Mouse (Mus musculus): ENCODE data around the gene Lefty1. TPM values are rescaled to one million over a fixed set of nuclear protein-coding genes. Genes with fewer than 3 reads are reported as not detected.
"Not testable (repeated sequence)": the region's sequence is repeated elsewhere in the genome, so short reads cannot be mapped to it uniquely, and the experiment has no call there.

The Lefty1 gene
- polyA plus RNA-seq (2015; fragmentation: Nextera tagmentation; extraction: Ambion mirVana), result 6.1 TPM in 2 replicates

GRCm38 (mm10) chr1:180934467-180935419, at the start of gene Lefty1:
TSS of gene Lefty1 (plus strand) at chr1:180935022.
- no peaks in the 10 kb centered on the region for H3K9me3 ChIP-seq (ENCODE audit: control insufficient read depth, low read length)
- H3K4me3 ChIP-seq (ENCODE audit: low read depth, low read length), result no peak within 1 kb of the TSS
- 0 out of 2 replicates have a peak, but pooled peaks cover 2% of the 10 kb centered on the region for H3K4me1 ChIP-seq (replicated peaks; ENCODE audit: control insufficient read depth, insufficient read depth)
- H3K36me3 ChIP-seq (ENCODE audit: control insufficient read depth, insufficient read depth, low read length), result no peaks in the 10 kb centered on the region
- TF ChIP-seq CTCF (IDR thresholded peaks at IDR 0.05; ENCODE audit: low read depth) (peak; percentile 23; the same call in 1 of the 2 replicates), EP300 (optimal IDR thresholded peaks at IDR 0.05) (no peak)
- H3K27me3 ChIP-seq (ENCODE audit: control insufficient read depth, insufficient read depth, low read length), result no peaks in the 10 kb centered on the region
- peak within 1 kb of the TSS; percentile 48; the same call in 1 of the 2 replicates for H3K4me2 ChIP-seq (replicated peaks; ENCODE audit: low read depth)
- DNase-seq (ENCODE audit: low spot score) (no peak), ATAC-seq (ENCODE audit: low FRiP score, low TSS enrichment) (no peak)
- WGBS, result 47% methylated on average over 21 of the region's 21 CpGs
- no peak within 1 kb of the TSS for H3K27ac ChIP-seq (replicated peaks)
- no peak within 1 kb of the TSS for H3K9ac ChIP-seq (ENCODE audit: low read length)

GRCm38 (mm10) chr1:180888556-180889042, 46.2 kb upstream of the Lefty1 start:
- Histone ChIP-seq H3K9ac (ENCODE audit: low read length) (peak overlapping the region; percentile 47), H3K9me3 (ENCODE audit: control insufficient read depth, low read length) (no peaks in the 10 kb centered on the region), H3K4me1 (replicated peaks; ENCODE audit: control insufficient read depth, insufficient read depth) (peaks cover 6% of the 10 kb centered on the region; the same call in 1 of the 2 replicates), H3K4me2 (replicated peaks; ENCODE audit: low read depth) (peak overlapping the region; percentile 49), H3K4me3 (ENCODE audit: low read depth, low read length) (peak overlapping the region; percentile 12; the same call in 1 of the 2 replicates), H3K36me3 (ENCODE audit: control insufficient read depth, insufficient read depth, low read length) (no peaks in the 10 kb centered on the region), H3K27ac (replicated peaks) (peak overlapping the region; percentile 75), H3K27me3 (ENCODE audit: control insufficient read depth, insufficient read depth, low read length) (no peaks in the 10 kb centered on the region)
- DNase-seq (ENCODE audit: low spot score) (peak; percentile 86), ATAC-seq (ENCODE audit: low FRiP score, low TSS enrichment) (peak; percentile 83)
- TF ChIP-seq CTCF (IDR thresholded peaks at IDR 0.05; ENCODE audit: low read depth), result no peak
- TF ChIP-seq EP300 (optimal IDR thresholded peaks at IDR 0.05), result no peak
- 2% methylated on average over 13 of the region's 13 CpGs for WGBS

GRCm38 (mm10) chr1:180889172-180889571, 45.6 kb upstream of the Lefty1 start:
- TF ChIP-seq CTCF (IDR thresholded peaks at IDR 0.05; ENCODE audit: low read depth) (no peak), EP300 (optimal IDR thresholded peaks at IDR 0.05) (no peak)
- Histone ChIP-seq H3K9ac (ENCODE audit: low read length) (peak overlapping the region; percentile 47; the same call in 1 of the 2 replicates), H3K27ac (replicated peaks) (peak overlapping the region; percentile 75), H3K36me3 (ENCODE audit: control insufficient read depth, insufficient read depth, low read length) (no peaks in the 10 kb centered on the region), H3K4me3 (ENCODE audit: low read depth, low read length) (0 out of 2 replicates have a peak overlapping the region, but pooled peaks have one; percentile 12), H3K4me1 (replicated peaks; ENCODE audit: control insufficient read depth, insufficient read depth) (peaks cover 6% of the 10 kb centered on the region; the same call in 1 of the 2 replicates), H3K27me3 (ENCODE audit: control insufficient read depth, insufficient read depth, low read length) (no peaks in the 10 kb centered on the region), H3K9me3 (ENCODE audit: control insufficient read depth, low read length) (no peaks in the 10 kb centered on the region), H3K4me2 (replicated peaks; ENCODE audit: low read depth) (peak overlapping the region; percentile 49; the same call in 1 of the 2 replicates)
- ATAC-seq (ENCODE audit: low FRiP score, low TSS enrichment), result peak; percentile 8
- DNase-seq (ENCODE audit: low spot score), result no peak
- 56% methylated on average over 7 of the region's 7 CpGs for WGBS

- WGBS, result 62% methylated on average over 6 of the region's 6 CpGs
- Histone ChIP-seq H3K4me3 (ENCODE audit: low read depth, low read length) (no peak overlapping the region), H3K27ac (replicated peaks) (no peak overlapping the region), H3K9me3 (ENCODE audit: control insufficient read depth, low read length) (no peaks in the 10 kb centered on the region), H3K9ac (ENCODE audit: low read length) (no peak overlapping the region), H3K4me2 (replicated peaks; ENCODE audit: low read depth) (no peak overlapping the region), H3K4me1 (replicated peaks; ENCODE audit: control insufficient read depth, insufficient read depth) (peaks cover 6% of the 10 kb centered on the region; the same call in 1 of the 2 replicates), H3K36me3 (ENCODE audit: control insufficient read depth, insufficient read depth, low read length) (no peaks in the 10 kb centered on the region), H3K27me3 (ENCODE audit: control insufficient read depth, insufficient read depth, low read length) (no peaks in the 10 kb centered on the region)
- TF ChIP-seq CTCF (IDR thresholded peaks at IDR 0.05; ENCODE audit: low read depth), result peak; percentile 57
- TF ChIP-seq EP300 (optimal IDR thresholded peaks at IDR 0.05), result no peak
- ATAC-seq (ENCODE audit: low FRiP score, low TSS enrichment) (no peak), DNase-seq (ENCODE audit: low spot score) (peak; percentile 36)
Measured at GRCm38 (mm10) chr1:180889841-180890240, 45.0 kb upstream of the Lefty1 start.

GRCm38 (mm10) chr1:180892808-180893207, 42.0 kb upstream of the Lefty1 start, which contains the start of gene Lefty2:
TSS of gene Lefty2 (plus strand) at chr1:180893108.
- Histone ChIP-seq H3K27ac (replicated peaks) (no peak within 1 kb of the TSS), H3K9me3 (ENCODE audit: control insufficient read depth, low read length) (no peaks in the 10 kb centered on the region), H3K27me3 (ENCODE audit: control insufficient read depth, insufficient read depth, low read length) (no peaks in the 10 kb centered on the region), H3K4me2 (replicated peaks; ENCODE audit: low read depth) (no peak within 1 kb of the TSS), H3K4me1 (replicated peaks; ENCODE audit: control insufficient read depth, insufficient read depth) (peaks cover 6% of the 10 kb centered on the region; the same call in 1 of the 2 replicates), H3K36me3 (ENCODE audit: control insufficient read depth, insufficient read depth, low read length) (no peaks in the 10 kb centered on the region), H3K4me3 (ENCODE audit: low read depth, low read length) (no peak within 1 kb of the TSS), H3K9ac (ENCODE audit: low read length) (no peak within 1 kb of the TSS)
- WGBS, result 72% methylated on average over 10 of the region's 10 CpGs
- ATAC-seq (ENCODE audit: low FRiP score, low TSS enrichment) (no peak), DNase-seq (ENCODE audit: low spot score) (no peak)
- TF ChIP-seq EP300 (optimal IDR thresholded peaks at IDR 0.05) (no peak), CTCF (IDR thresholded peaks at IDR 0.05; ENCODE audit: low read depth) (no peak)

- H3K27ac ChIP-seq (replicated peaks); H3K4me1 ChIP-seq (replicated peaks; ENCODE audit: control insufficient read depth, insufficient read depth); H3K4me3 ChIP-seq (ENCODE audit: low read depth, low read length); H3K4me2 ChIP-seq (replicated peaks; ENCODE audit: low read depth); H3K9me3 ChIP-seq (ENCODE audit: control insufficient read depth, low read length); H3K27me3 ChIP-seq (ENCODE audit: control insufficient read depth, insufficient read depth, low read length); DNase-seq (ENCODE audit: low spot score); H3K36me3 ChIP-seq (ENCODE audit: control insufficient read depth, insufficient read depth, low read length); H3K9ac ChIP-seq (ENCODE audit: low read length): not testable (repeated sequence)
- WGBS, result 9% methylated on average over 40 of the region's 51 CpGs
- ATAC-seq (ENCODE audit: low FRiP score, low TSS enrichment), result peak; percentile 44; the same call in 1 of the 2 replicates
Measured at GRCm38 (mm10) chr1:180894088-180894987, 40.5 kb upstream of the Lefty1 start.
